Mouse (Mus musculus) stomach, postnatal 0 days (tissue): ENCODE results near the gene Prima1. TPM values are rescaled to one million over a fixed set of nuclear protein-coding genes. Genes with fewer than 3 reads are reported as not detected.

Experiments
- ATAC-seq: fragments of 200-750 bp; cut with Nextera tagmentation; 2 replicates; pipeline ENCODE4 v1.8.0; 2017; ENCODE audit not compliant: low FRiP score, low TSS enrichment
- DNase-seq: peaks from one replicate; pipeline ENCODE4 v3.0.0-alpha.2; 2016; ENCODE audit warnings: low spot score
- H3K27ac ChIP-seq: fragments of 300-500 bp; sonication (generic); replicated peaks from 2 replicates; pipeline ENCODE4 v1.5.1; 2014; ENCODE audit warnings: mild to moderate bottlenecking, control low read depth
- H3K27me3 ChIP-seq: fragments of 300-500 bp; sonication (generic); 2 replicates; pipeline ENCODE4 v1.6.1; 2014; ENCODE audit warnings: low read length; ENCODE audit not compliant: control insufficient read depth, insufficient read depth
- H3K36me3 ChIP-seq: fragments of 300-500 bp; sonication (generic); 2 replicates; pipeline ENCODE4 v1.6.1; 2014; ENCODE audit warnings: low read length, mixed read lengths; ENCODE audit not compliant: control insufficient read depth, insufficient read depth
- H3K4me1 ChIP-seq: fragments of 300-500 bp; sonication (generic); replicated peaks from 2 replicates; pipeline ENCODE4 v1.6.1; 2014; ENCODE audit warnings: antibody characterized with exemption; ENCODE audit not compliant: control insufficient read depth, insufficient read depth
- H3K4me2 ChIP-seq: fragments of 300-500 bp; sonication (generic); replicated peaks from 2 replicates; pipeline ENCODE4 v1.6.1; 2014; ENCODE audit warnings: low read depth, mild to moderate bottlenecking, control low read depth, moderate library complexity
- H3K4me3 ChIP-seq: fragments of 300-500 bp; sonication (generic); 2 replicates; pipeline ENCODE4 v1.5.1; 2014; ENCODE audit warnings: low read depth, low read length, control low read depth
- H3K9ac ChIP-seq: fragments of 300-500 bp; sonication (generic); 2 replicates; pipeline ENCODE4 v1.6.1; 2014; ENCODE audit warnings: mild to moderate bottlenecking, low read length, control low read depth, mixed read lengths
- H3K9me3 ChIP-seq: fragments of 300-500 bp; sonication (generic); 2 replicates; pipeline ENCODE4 v1.6.1; 2016; ENCODE audit warnings: low read length; ENCODE audit not compliant: control insufficient read depth
- CTCF ChIP-seq: IDR thresholded peaks from 2 replicates; pipeline ENCODE4 v1.5.1; 2016; ENCODE audit warnings: antibody characterized with exemption, low read depth, mild to moderate bottlenecking, moderate library complexity
- EP300 ChIP-seq: optimal IDR thresholded peaks from 2 replicates; pipeline ENCODE3; 2016; ENCODE audit warnings: antibody characterized with exemption
- WGBS: fragments of 180-500 bp; shearing (Covaris S2); extraction: QIAGEN DNeasy Blood & Tissue Kit; methylation state at CpG from one replicate; pipeline ENCODE4 v1.1.7; 2014; 5-methylcytosine and 5-hydroxymethylcytosine counted together
- polyA plus RNA-seq: library from polyadenylated mRNA; unstranded; fragments of >200 nt; fragmentation: Nextera tagmentation; extraction: Ambion mirVana; gene quantifications from 2 replicates; pipeline ENCODE4 v1.2.1, GENCODE M21; 2015

Prima1 gene
- polyA plus RNA-seq, 1 experiment from 2014 or later: 1.5 TPM

- 72% methylated on average over 6 of the region's 6 CpGs for WGBS
- ATAC-seq: no peak
- H3K27me3 ChIP-seq: no peaks in the 10 kb centered on the region
These were observed 25.9 kb downstream of the Prima1 start for GRCm38 (mm10) chr12:103215877-103216610.

GRCm38 (mm10) chr12:103214797-103215196, 27.2 kb downstream of the Prima1 start:
- no peak overlapping the region for H3K27ac ChIP-seq
- H3K27me3 ChIP-seq: no peaks in the 10 kb centered on the region
- H3K9ac ChIP-seq: no peak overlapping the region
- ATAC-seq: no peak
- no peaks in the 10 kb centered on the region for H3K9me3 ChIP-seq
- DNase-seq: no peak
- no peaks in the 10 kb centered on the region for H3K36me3 ChIP-seq
- TF ChIP-seq CTCF (no peak), EP300 (no peak)
- 95% methylated on average over 2 of the region's 2 CpGs for WGBS
- no peak overlapping the region for H3K4me3 ChIP-seq
- no peak overlapping the region for H3K4me2 ChIP-seq
- H3K4me1 ChIP-seq: no peaks in the 10 kb centered on the region

More at GRCm38 (mm10) chr12:103215877-103216610, 25.9 kb downstream of the Prima1 start:
- no peak overlapping the region for H3K9ac ChIP-seq
- H3K4me2 ChIP-seq: no peak overlapping the region
- no peaks in the 10 kb centered on the region for H3K36me3 ChIP-seq
- TF ChIP-seq EP300 (no peak), CTCF (no peak)
- H3K4me3 ChIP-seq: no peak overlapping the region
- no peaks in the 10 kb centered on the region for H3K9me3 ChIP-seq
- DNase-seq: no peak
- H3K4me1 ChIP-seq: no peaks in the 10 kb centered on the region
- H3K27ac ChIP-seq: no peak overlapping the region

- Histone ChIP-seq H3K4me3 (no peak overlapping the region), H3K27me3 (no peaks in the 10 kb centered on the region), H3K4me2 (no peak overlapping the region), H3K4me1 (no peaks in the 10 kb centered on the region), H3K9ac (no peak overlapping the region), H3K9me3 (no peaks in the 10 kb centered on the region), H3K27ac (no peak overlapping the region), H3K36me3 (no peaks in the 10 kb centered on the region)
- ATAC-seq (no peak), DNase-seq (peak; percentile 40)
- TF ChIP-seq EP300 (no peak), CTCF (no peak)
- WGBS: 41% methylated on average over 9 of the region's 10 CpGs
These were observed 27.7 kb downstream of the Prima1 start for GRCm38 (mm10) chr12:103214270-103214669.

GRCm38 (mm10) chr12:103213591-103213990, 28.4 kb downstream of the Prima1 start:
- TF ChIP-seq EP300 (no peak), CTCF (no peak)
- WGBS: 78% methylated on average over 2 of the region's 2 CpGs
- Histone ChIP-seq H3K4me2 (no peak overlapping the region), H3K4me3 (no peak overlapping the region), H3K27me3 (no peaks in the 10 kb centered on the region), H3K4me1 (no peaks in the 10 kb centered on the region), H3K9ac (no peak overlapping the region), H3K36me3 (no peaks in the 10 kb centered on the region), H3K9me3 (no peaks in the 10 kb centered on the region), H3K27ac (no peak overlapping the region)
- DNase-seq (no peak), ATAC-seq (0 out of 2 replicates have a peak, but pooled peaks have one; percentile 25)

- TF ChIP-seq EP300 (no peak), CTCF (no peak)
- ATAC-seq (0 out of 2 replicates have a peak, but pooled peaks have one; percentile 47), DNase-seq (no peak)
- no peaks in the 10 kb centered on the region for H3K4me1 ChIP-seq
- H3K9ac ChIP-seq: no peak overlapping the region
- 70% methylated on average over 5 of the region's 5 CpGs for WGBS
- no peaks in the 10 kb centered on the region for H3K9me3 ChIP-seq
- no peak overlapping the region for H3K27ac ChIP-seq
- H3K4me3 ChIP-seq: no peak overlapping the region
- H3K36me3 ChIP-seq: no peaks in the 10 kb centered on the region
- H3K27me3 ChIP-seq: no peaks in the 10 kb centered on the region
- no peak overlapping the region for H3K4me2 ChIP-seq
These were observed 30.9 kb downstream of the Prima1 start for GRCm38 (mm10) chr12:103211078-103211477.

- Histone ChIP-seq H3K36me3 (no peaks in the 10 kb centered on the region), H3K9me3 (no peaks in the 10 kb centered on the region), H3K4me2 (no peak overlapping the region), H3K27ac (no peak overlapping the region), H3K4me1 (no peaks in the 10 kb centered on the region), H3K9ac (no peak overlapping the region), H3K4me3 (no peak overlapping the region), H3K27me3 (no peaks in the 10 kb centered on the region)
- WGBS: 81% methylated on average over 7 of the region's 7 CpGs
- ATAC-seq (no peak), DNase-seq (no peak)
- TF ChIP-seq CTCF (no peak), EP300 (no peak)
These were observed 32.4 kb downstream of the Prima1 start for GRCm38 (mm10) chr12:103209581-103209980.
